Mouse (Mus musculus) gastrocnemius, adult 8-10 months (tissue): ENCODE results near the gene Lpp. TPM values are rescaled to one million over a fixed set of nuclear protein-coding genes. Genes with fewer than 3 reads are reported as not detected.

Source experiments
- DNase-seq, 2 experiments: peaks; one replicate each; pipeline ENCODE4 v3.0.0; 2022; ENCODE audit warnings: low spot score in 2 of 2
- total RNA-seq, 4 experiments: library from RNA; stranded (reverse); gene quantifications; 2 replicates each; pipeline ENCODE4 v1.2.4; 2022

Lpp gene
- total RNA-seq, 4 experiments from 2014 or later: 15.7 to 19.6 (median 16.5) TPM

GRCm38 (mm10) chr16:24498103-24498659, 104.9 kb downstream of the Lpp start:
- no peak for DNase-seq

GRCm38 (mm10) chr16:24501197-24501596, 107.9 kb downstream of the Lpp start:
- DNase-seq: no peak

- DNase-seq: peak; percentile 26 to 52
Measured at GRCm38 (mm10) chr16:24501628-24502294, 108.5 kb downstream of the Lpp start.

- no peak for DNase-seq
Measured at GRCm38 (mm10) chr16:24502295-24502823, 109.1 kb downstream of the Lpp start.

- no peak for DNase-seq
Measured at GRCm38 (mm10) chr16:24504838-24505605, 111.7 kb downstream of the Lpp start.

GRCm38 (mm10) chr16:24506237-24506636, 112.9 kb downstream of the Lpp start:
- no peak for DNase-seq

- DNase-seq: no peak
Measured at GRCm38 (mm10) chr16:24506740-24507139, 113.4 kb downstream of the Lpp start.

GRCm38 (mm10) chr16:24507927-24508540, 114.7 kb downstream of the Lpp start:
- no peak for DNase-seq

GRCm38 (mm10) chr16:24509100-24509812, 115.9 kb downstream of the Lpp start:
- no peak for DNase-seq

GRCm38 (mm10) chr16:24509813-24510166, 116.5 kb downstream of the Lpp start:
- DNase-seq: no peak

GRCm38 (mm10) chr16:24513228-24513627, 119.9 kb downstream of the Lpp start:
- no peak for DNase-seq

- no peak for DNase-seq
Measured at GRCm38 (mm10) chr16:24514802-24515727, 121.8 kb downstream of the Lpp start.

- DNase-seq: no peak
Measured at GRCm38 (mm10) chr16:24516993-24517392, 123.7 kb downstream of the Lpp start.

- DNase-seq: peak in 1 of 2 experiments; percentile 9
Measured at GRCm38 (mm10) chr16:24517501-24518042, 124.3 kb downstream of the Lpp start.

GRCm38 (mm10) chr16:24518785-24519184, 125.5 kb downstream of the Lpp start:
- no peak for DNase-seq

GRCm38 (mm10) chr16:24527219-24527618, 133.9 kb downstream of the Lpp start:
- DNase-seq: no peak

- no peak for DNase-seq
Measured at GRCm38 (mm10) chr16:24531681-24532080, 138.4 kb downstream of the Lpp start.

GRCm38 (mm10) chr16:24535221-24535620, 141.9 kb downstream of the Lpp start:
- DNase-seq: no peak

GRCm38 (mm10) chr16:24536261-24536660, 143.0 kb downstream of the Lpp start:
- DNase-seq: no peak

GRCm38 (mm10) chr16:24539003-24539402, 145.7 kb downstream of the Lpp start:
- no peak for DNase-seq
